Mouse (Mus musculus): ENCODE data around the gene Ano10. TPM values are rescaled to one million over a fixed set of nuclear protein-coding genes. Genes with fewer than 3 reads are reported as not detected.

Gene Ano10
- polyA plus RNA-seq, 1 experiment from 2014 or later, result 40.5 TPM

- 77% methylated on average over 4 of the region's 4 CpGs for WGBS
- Histone ChIP-seq H3K9me3 (no peaks in the 10 kb centered on the region), H3K36me3 (peaks cover 9% of the 10 kb centered on the region), H3K4me3 (no peak overlapping the region), H3K27ac (replicated peaks) (no peak overlapping the region), H3K4me2 (no peak overlapping the region), H3K9ac (no peak overlapping the region), H3K4me1 (replicated peaks) (peaks cover 6% of the 10 kb centered on the region), H3K27me3 (no peaks in the 10 kb centered on the region)
- no peak for ATAC-seq (ENCODE audit: low FRiP score, low read depth)
These were observed 147.9 kb downstream of the Ano10 start for GRCm38 (mm10) chr9:122146124-122146870.

- Histone ChIP-seq H3K9ac (no peak overlapping the region), H3K36me3 (peaks cover 9% of the 10 kb centered on the region), H3K27me3 (no peaks in the 10 kb centered on the region), H3K4me1 (replicated peaks) (peaks cover 6% of the 10 kb centered on the region), H3K9me3 (no peaks in the 10 kb centered on the region), H3K4me3 (no peak overlapping the region), H3K27ac (replicated peaks) (no peak overlapping the region), H3K4me2 (no peak overlapping the region)
- no peak for ATAC-seq (ENCODE audit: low FRiP score, low read depth)
These were observed 148.5 kb downstream of the Ano10 start for GRCm38 (mm10) chr9:122145677-122146076.

DNA sequence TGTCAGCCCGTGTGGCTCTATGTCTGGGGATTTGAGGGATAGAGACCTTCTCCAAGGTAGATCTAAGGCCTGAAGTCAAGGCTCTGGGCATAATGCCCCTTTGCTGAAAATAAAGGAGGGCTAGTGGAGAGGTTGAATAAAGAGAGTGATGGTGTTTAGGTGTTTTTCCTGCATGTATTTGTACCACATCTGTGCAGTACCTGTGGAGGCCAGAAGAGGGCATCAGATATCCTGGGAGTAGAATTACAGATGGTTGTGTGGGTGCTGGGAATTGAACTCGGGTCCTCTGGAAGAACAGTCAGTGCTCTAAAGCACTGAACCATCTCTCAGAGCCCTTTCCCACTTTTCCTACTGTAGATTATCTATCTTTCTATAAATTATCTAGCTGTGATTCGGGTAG is 149.4 kb downstream of the Ano10 start:
- Histone ChIP-seq H3K36me3 (peaks cover 9% of the 10 kb centered on the region), H3K4me3 (no peak overlapping the region), H3K9ac (no peak overlapping the region), H3K4me2 (no peak overlapping the region), H3K27ac (replicated peaks) (no peak overlapping the region), H3K27me3 (no peaks in the 10 kb centered on the region), H3K9me3 (no peaks in the 10 kb centered on the region), H3K4me1 (replicated peaks) (peaks cover 6% of the 10 kb centered on the region)
- no peak for ATAC-seq (ENCODE audit: low FRiP score, low read depth)
- WGBS, result 98% methylated on average over 3 of the region's 3 CpGs

DNA sequence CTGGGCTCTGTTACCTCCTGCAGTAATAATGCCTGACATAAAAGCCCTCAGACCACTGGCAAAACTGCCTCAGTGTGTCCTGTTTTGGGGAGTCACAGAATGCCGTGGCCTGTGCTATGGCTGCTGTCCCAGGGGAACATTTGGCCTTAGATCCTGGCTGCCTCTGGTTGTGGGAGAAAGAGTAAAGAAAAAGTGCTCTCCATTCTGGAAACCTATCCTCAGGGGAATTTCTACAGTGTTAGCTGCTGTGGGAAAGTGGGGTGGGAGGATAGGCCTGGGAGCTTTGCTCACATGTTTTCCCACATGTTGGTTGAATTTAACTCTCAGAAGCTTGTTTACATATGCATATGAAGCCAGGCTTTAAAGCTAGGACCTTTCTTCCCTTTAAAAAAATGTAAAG is 151.0 kb downstream of the Ano10 start:
- peaks cover 9% of the 10 kb centered on the region for H3K36me3 ChIP-seq
- ATAC-seq (ENCODE audit: low FRiP score, low read depth), result no peak
- no peak overlapping the region for H3K27ac ChIP-seq (replicated peaks)
- H3K9me3 ChIP-seq, result no peaks in the 10 kb centered on the region
- no peak overlapping the region for H3K9ac ChIP-seq
- no peaks in the 10 kb centered on the region for H3K27me3 ChIP-seq
- WGBS, result 58% methylated on average over 1 of the region's 1 CpGs
- no peak overlapping the region for H3K4me3 ChIP-seq
- H3K4me1 ChIP-seq (replicated peaks), result peaks cover 6% of the 10 kb centered on the region
- H3K4me2 ChIP-seq, result no peak overlapping the region

- Histone ChIP-seq H3K36me3 (peaks cover 7% of the 10 kb centered on the region), H3K9me3 (no peaks in the 10 kb centered on the region), H3K27me3 (no peaks in the 10 kb centered on the region), H3K4me1 (replicated peaks) (peaks cover 8% of the 10 kb centered on the region; the same call in 1 of the 2 replicates), H3K9ac (no peak overlapping the region), H3K4me3 (no peak overlapping the region), H3K27ac (replicated peaks) (no peak overlapping the region), H3K4me2 (no peak overlapping the region)
- 61% methylated on average over 2 of the region's 2 CpGs for WGBS
- ATAC-seq (ENCODE audit: low FRiP score, low read depth), result no peak
These were observed 155.0 kb downstream of the Ano10 start for GRCm38 (mm10) chr9:122139236-122139635.

DNA sequence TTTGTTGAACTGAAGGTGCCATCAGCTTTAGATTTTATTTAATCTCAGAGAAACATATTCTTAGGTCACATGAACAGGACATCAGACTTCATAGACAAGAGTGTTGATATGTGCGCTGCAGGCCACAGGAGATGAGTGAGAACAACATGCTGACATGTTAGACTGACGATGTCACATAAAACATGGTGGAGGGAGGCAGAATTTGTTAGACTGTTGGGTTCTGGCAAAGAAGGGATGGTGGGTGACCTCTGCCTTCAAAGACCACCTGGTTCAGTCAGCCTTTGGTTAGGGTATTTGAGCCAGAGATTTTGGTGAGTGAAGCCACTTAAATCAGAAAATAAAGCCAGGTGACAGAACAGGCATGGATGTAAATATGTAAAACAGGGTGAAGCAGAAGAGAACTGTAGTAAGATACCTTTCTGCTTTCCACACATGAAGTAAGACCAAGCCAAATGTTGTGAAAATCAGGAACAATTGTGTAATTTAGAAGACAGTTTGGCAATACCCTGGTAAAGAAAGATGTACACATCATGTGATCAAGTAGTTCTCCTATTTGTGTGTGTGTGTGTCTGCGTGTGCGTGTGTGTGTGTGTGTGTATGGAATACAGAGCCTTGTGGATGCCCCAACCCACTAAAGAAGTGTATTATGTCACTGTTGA is 155.7 kb downstream of the Ano10 start:
- no peaks in the 10 kb centered on the region for H3K9me3 ChIP-seq
- H3K9ac ChIP-seq, result no peak overlapping the region
- no peak overlapping the region for H3K4me3 ChIP-seq
- ATAC-seq (ENCODE audit: low FRiP score, low read depth), result no peak
- WGBS, result 92% methylated on average over 4 of the region's 4 CpGs
- peaks cover 8% of the 10 kb centered on the region; the same call in 1 of the 2 replicates for H3K4me1 ChIP-seq (replicated peaks)
- no peaks in the 10 kb centered on the region for H3K27me3 ChIP-seq
- H3K27ac ChIP-seq (replicated peaks), result no peak overlapping the region
- H3K4me2 ChIP-seq, result no peak overlapping the region
- H3K36me3 ChIP-seq, result peaks cover 7% of the 10 kb centered on the region

GRCm38 (mm10) chr9:122137960-122138359 is 156.3 kb downstream of the Ano10 start:
- no peak for ATAC-seq (ENCODE audit: low FRiP score, low read depth)
- no peaks in the 10 kb centered on the region for H3K9me3 ChIP-seq
- H3K9ac ChIP-seq, result no peak overlapping the region
- no peak overlapping the region for H3K4me3 ChIP-seq
- H3K27ac ChIP-seq (replicated peaks), result no peak overlapping the region
- H3K4me1 ChIP-seq (replicated peaks), result peaks cover 8% of the 10 kb centered on the region; the same call in 1 of the 2 replicates
- no peaks in the 10 kb centered on the region for H3K27me3 ChIP-seq
- no peak overlapping the region for H3K4me2 ChIP-seq
- H3K36me3 ChIP-seq, result peaks cover 7% of the 10 kb centered on the region
- 47% methylated on average over 1 of the region's 1 CpGs for WGBS

DNA sequence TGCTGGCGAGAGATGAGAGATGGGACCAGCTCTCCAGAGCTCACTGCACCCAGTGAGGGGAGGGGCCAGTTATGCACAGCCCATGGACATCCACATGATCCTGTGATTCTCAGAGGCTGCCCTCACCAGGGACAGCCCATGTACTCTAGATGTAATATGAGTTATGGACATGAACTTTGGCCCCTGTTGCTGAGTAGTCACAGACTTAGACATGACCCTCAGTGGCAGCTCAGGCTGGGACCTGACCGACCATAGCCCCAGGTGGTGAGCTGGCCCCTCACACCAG is 158.4 kb downstream of the Ano10 start:
- 0 out of 2 replicates have a peak, but pooled peaks have one; percentile 27 for ATAC-seq (ENCODE audit: low FRiP score, low read depth)
- Histone ChIP-seq H3K4me1 (replicated peaks) (peaks cover 15% of the 10 kb centered on the region), H3K36me3 (peaks cover 7% of the 10 kb centered on the region), H3K9me3 (no peaks in the 10 kb centered on the region), H3K4me3 (no peak overlapping the region), H3K27ac (replicated peaks) (no peak overlapping the region), H3K4me2 (no peak overlapping the region), H3K27me3 (no peaks in the 10 kb centered on the region), H3K9ac (no peak overlapping the region)
- 88% methylated on average over 2 of the region's 2 CpGs for WGBS

DNA sequence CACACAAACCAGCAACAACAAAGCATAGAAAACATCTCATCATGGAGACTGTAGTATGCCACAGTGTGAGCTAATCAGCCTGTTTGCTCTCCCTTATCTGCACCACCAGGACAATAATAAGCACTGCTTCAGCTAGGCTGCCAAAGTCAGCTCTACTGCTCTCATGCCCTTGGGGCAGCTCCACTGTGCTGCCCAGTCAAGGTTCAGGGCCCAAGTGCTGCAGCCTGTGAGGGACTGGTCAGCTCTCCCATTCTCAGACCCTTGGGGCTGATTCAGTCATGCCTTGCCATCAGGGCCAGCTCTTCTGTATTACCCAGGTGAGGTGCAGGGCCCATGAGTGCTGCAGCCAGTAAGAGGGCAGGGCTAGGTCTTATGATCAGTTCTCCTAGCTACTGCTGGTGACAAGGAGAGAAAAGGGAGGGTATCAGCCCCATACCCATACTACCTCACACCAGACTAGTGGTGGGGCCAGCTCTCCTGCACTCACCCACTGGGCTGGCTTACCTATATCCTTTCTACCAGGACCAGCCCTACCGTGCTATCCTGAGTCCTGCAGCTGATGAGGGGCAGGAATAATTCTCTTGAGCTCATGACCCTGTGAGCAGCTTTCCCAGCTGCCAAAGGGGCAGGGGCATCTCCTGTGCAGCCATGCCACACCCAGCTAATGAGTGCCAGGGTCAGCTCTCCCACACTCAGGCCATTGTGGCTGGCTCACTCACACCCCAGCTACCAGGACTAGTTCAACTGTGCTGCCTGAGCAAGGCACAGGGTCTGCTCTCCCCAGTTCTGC is 158.9 kb downstream of the Ano10 start:
- no peak overlapping the region for H3K4me3 ChIP-seq
- no peaks in the 10 kb centered on the region for H3K9me3 ChIP-seq
- H3K4me2 ChIP-seq, result no peak overlapping the region
- H3K27me3 ChIP-seq, result no peaks in the 10 kb centered on the region
- WGBS, result 80% methylated on average over 1 of the region's 1 CpGs
- 0 out of 2 replicates have a peak, but pooled peaks have one; percentile 8 for ATAC-seq (ENCODE audit: low FRiP score, low read depth)
- H3K9ac ChIP-seq, result no peak overlapping the region
- peaks cover 7% of the 10 kb centered on the region for H3K36me3 ChIP-seq
- H3K4me1 ChIP-seq (replicated peaks), result peaks cover 21% of the 10 kb centered on the region
- no peak overlapping the region for H3K27ac ChIP-seq (replicated peaks)

DNA sequence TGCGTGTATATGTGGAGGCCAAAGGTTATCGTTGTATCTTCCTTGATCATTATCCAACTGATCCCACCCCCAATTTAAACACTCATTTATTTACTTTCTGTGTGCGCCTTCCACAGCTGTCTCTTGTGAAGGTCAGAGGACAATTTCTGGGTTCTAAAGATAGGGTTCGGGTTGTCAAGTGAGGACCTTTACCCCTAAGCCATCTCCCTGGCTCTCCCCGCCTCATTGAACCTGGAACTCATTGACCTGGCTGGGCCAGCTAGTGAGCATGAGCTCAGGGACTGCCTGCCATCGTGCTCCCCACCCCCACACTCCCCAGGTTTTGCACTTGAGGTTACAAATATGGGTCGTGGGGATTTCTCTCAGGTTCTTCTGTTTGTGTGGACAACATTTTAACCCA is 162.1 kb downstream of the Ano10 start:
- Histone ChIP-seq H3K4me1 (replicated peaks) (peaks cover 22% of the 10 kb centered on the region; the same call in 1 of the 2 replicates), H3K36me3 (peaks cover 4% of the 10 kb centered on the region; the same call in 1 of the 2 replicates), H3K9ac (no peak overlapping the region), H3K4me3 (no peak overlapping the region), H3K27me3 (no peaks in the 10 kb centered on the region), H3K27ac (replicated peaks) (no peak overlapping the region), H3K9me3 (no peaks in the 10 kb centered on the region), H3K4me2 (no peak overlapping the region)
- ATAC-seq (ENCODE audit: low FRiP score, low read depth), result no peak
- 78% methylated on average over 7 of the region's 7 CpGs for WGBS

DNA sequence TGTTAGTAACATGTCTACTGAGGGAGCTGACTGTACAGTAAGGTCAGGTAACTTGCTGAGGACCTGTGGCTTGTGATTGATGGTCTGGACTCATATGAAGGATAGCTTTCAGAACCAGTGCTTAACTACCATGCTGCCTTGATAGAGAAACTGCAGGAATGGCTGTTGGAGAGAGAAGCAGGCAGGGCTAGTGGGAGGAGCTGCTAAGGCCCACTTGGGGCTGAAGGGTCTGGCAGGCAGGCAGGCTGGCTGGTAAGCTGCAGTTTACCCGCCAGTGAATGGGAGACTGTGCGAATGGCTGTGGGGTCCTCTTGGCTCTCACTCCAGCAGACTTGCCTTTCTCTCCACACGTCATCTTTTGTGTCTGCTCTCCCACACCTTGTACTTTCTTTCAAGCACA is 163.6 kb downstream of the Ano10 start:
- H3K9me3 ChIP-seq, result no peaks in the 10 kb centered on the region
- no peak overlapping the region for H3K9ac ChIP-seq
- H3K27me3 ChIP-seq, result no peaks in the 10 kb centered on the region
- H3K27ac ChIP-seq (replicated peaks), result no peak overlapping the region
- H3K4me2 ChIP-seq, result no peak overlapping the region
- peaks cover 22% of the 10 kb centered on the region; the same call in 1 of the 2 replicates for H3K4me1 ChIP-seq (replicated peaks)
- no peak for ATAC-seq (ENCODE audit: low FRiP score, low read depth)
- WGBS, result 47% methylated on average over 3 of the region's 3 CpGs
- no peaks in the 10 kb centered on the region for H3K36me3 ChIP-seq
- no peak overlapping the region for H3K4me3 ChIP-seq

- H3K4me3 ChIP-seq, result no peak overlapping the region
- no peak for ATAC-seq (ENCODE audit: low FRiP score, low read depth)
These were observed 165.5 kb downstream of the Ano10 start for GRCm38 (mm10) chr9:122128686-122129085.

More at GRCm38 (mm10) chr9:122128686-122129085, 165.5 kb downstream of the Ano10 start:
- Histone ChIP-seq H3K27me3 (no peaks in the 10 kb centered on the region), H3K27ac (replicated peaks) (no peak overlapping the region), H3K9me3 (no peaks in the 10 kb centered on the region), H3K4me2 (no peak overlapping the region), H3K36me3 (no peaks in the 10 kb centered on the region), H3K4me1 (replicated peaks) (peaks cover 14% of the 10 kb centered on the region; the same call in 1 of the 2 replicates), H3K9ac (no peak overlapping the region)
- 84% methylated on average over 5 of the region's 5 CpGs for WGBS
